Mouse (Mus musculus) Muller cell, postnatal 12 days (primary cell): ENCODE results near the gene Tas2r103.

Source experiments
- DNase-seq: peaks from one replicate; pipeline ENCODE4 v3.0.0-alpha.2; 2015; ENCODE audit errors: inconsistent ontology term

Gene Tas2r103

DNA sequence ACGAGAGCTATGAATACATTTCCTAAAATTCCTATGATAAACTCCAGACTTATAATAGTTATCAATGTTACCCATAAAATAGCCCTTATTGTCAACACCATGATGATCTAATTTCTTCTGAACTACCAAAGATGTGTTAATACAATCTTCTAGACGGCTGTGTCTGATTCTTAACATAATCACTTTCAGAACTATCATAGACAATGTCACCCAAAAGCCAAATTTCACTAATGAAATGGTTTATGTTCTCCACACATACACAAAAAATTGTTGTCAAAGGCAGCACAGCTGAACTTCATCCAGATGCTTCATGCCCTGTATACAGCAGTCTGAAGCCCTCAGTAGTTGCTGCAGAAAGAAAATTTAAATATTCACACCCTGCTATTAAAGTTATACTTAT lies at the start of gene Tas2r103:
Tas2r103 (minus strand) TSS at position 101 of the 400 bp plus-strand sequence.
- no peak for DNase-seq

DNA sequence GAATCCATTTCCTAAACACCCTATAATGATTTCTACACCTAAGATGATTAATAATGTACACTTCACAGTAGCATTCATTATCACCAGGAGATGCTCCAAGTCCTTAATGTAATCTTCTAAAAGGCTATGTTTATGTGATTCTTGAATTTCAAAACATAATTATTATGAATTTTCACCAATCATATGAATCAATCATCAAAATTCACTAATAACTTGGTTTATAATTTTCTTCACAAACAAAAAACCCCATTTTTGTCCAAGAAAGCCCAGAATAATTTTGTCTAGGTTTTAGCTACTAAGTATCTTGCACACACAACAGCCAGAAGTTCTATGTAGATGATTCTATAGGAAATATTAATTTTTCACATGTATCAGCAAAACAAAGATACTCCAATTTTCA lies 18.8 kb upstream of the Tas2r103 start, which contains the start of gene Tas2r140:
Tas2r140 (minus strand) TSS at position 101 of the 400 bp plus-strand sequence.
- no peak for DNase-seq
